Mouse (Mus musculus) forebrain, embryonic 15.5 days (tissue): ENCODE data around the gene Utp3. TPM values are rescaled to one million over a fixed set of nuclear protein-coding genes. Genes with fewer than 3 reads are reported as not detected.
A peak's percentile ranks its signal among the peaks of the same experiment; 100 is the strongest.
"Not testable (repeated sequence)": the region's sequence is repeated elsewhere in the genome, so short reads cannot be mapped to it uniquely, and the experiment has no call there.

Experiments used
- ATAC-seq: fragments of 200-750 bp; cut with Nextera tagmentation; replicated peaks from 2 replicates; pipeline ENCODE4 v1.8.0; 2017; ENCODE audit warnings: mild to moderate bottlenecking, moderate TSS enrichment, moderate library complexity
- H3K27ac ChIP-seq: fragments of 300-500 bp; sonication (generic); replicated peaks from 2 replicates; pipeline ENCODE4 v1.5.1; 2015; ENCODE audit warnings: mild to moderate bottlenecking, inconsistent platforms
- H3K27me3 ChIP-seq: fragments of 300-500 bp; sonication (generic); 2 replicates; pipeline ENCODE4 v1.6.1; 2015; ENCODE audit warnings: inconsistent platforms
- H3K36me3 ChIP-seq: fragments of 300-500 bp; sonication (generic); 2 replicates; pipeline ENCODE4 v1.6.1; 2015; ENCODE audit warnings: mild to moderate bottlenecking, inconsistent platforms
- H3K4me1 ChIP-seq: fragments of 300-500 bp; sonication (generic); 2 replicates; pipeline ENCODE4 v1.6.1; 2015; ENCODE audit warnings: inconsistent platforms
- H3K4me2 ChIP-seq: fragments of 300-500 bp; sonication (generic); replicated peaks from 2 replicates; pipeline ENCODE4 v1.6.1; 2015; ENCODE audit warnings: mild to moderate bottlenecking, inconsistent platforms
- H3K4me3 ChIP-seq: fragments of 300-500 bp; sonication (generic); 2 replicates; pipeline ENCODE4 v1.5.1; 2015; ENCODE audit warnings: mild to moderate bottlenecking, inconsistent platforms
- H3K9ac ChIP-seq: fragments of 300-500 bp; sonication (generic); replicated peaks from 2 replicates; pipeline ENCODE4 v1.6.1; 2015; ENCODE audit warnings: mild to moderate bottlenecking, inconsistent platforms
- H3K9me3 ChIP-seq: fragments of 300-500 bp; sonication (generic); 2 replicates; pipeline ENCODE4 v1.6.1; 2016; ENCODE audit warnings: inconsistent platforms
- WGBS: fragments of 180-500 bp; shearing (Covaris S2); methylation state at CpG from one replicate; pipeline ENCODE4 v1.1.7; 2015; ENCODE audit warnings: mixed read lengths; 5-methylcytosine and 5-hydroxymethylcytosine counted together
- polyA plus RNA-seq: library from polyadenylated mRNA; unstranded; fragments of >200 nt; fragmentation: Nextera tagmentation; extraction: Ambion mirVana; gene quantifications from 2 replicates; pipeline ENCODE4 v1.2.1, GENCODE M21; 2015

Gene Utp3
- polyA plus RNA-seq: 49.8 and 50.0 TPM in 2 replicates

DNA sequence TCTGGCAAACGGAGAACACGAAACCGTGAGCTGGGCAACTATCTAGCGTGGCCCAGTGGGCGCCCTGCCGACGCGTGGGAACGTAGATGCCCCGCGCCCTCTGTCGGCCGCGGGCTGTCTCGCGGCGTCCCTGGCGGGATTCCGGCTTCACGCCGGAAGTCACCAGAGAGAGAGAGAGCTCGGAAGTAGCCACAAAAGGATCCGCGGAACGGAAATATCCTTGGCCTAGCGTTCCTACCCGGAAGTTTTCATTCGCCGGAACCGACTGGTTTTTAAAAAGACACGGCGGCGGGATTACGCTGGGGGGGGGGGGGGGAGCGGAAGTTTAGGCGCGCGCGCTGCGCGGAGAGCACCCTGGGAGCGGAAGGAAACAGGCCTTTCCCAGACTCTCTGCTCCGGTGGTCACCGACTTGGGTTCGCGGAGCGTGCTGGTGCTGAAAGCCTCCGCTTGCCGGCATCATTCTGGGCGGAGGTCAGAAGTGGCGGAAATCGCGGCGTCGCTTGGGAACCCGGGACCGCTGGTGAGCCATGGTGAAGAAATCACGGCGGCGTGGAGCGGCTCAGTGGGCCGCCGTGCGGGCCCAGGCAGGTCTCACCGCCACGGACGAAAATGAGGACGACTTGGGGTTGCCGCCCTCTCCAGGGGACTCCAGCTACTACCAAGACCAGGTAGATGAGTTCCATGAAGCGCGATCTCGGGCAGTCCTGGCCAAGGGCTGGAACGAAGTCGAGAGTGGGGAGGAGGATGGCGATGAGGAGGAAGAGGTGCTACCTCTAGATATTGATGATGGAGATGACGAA is at the start of gene Utp3:
Gene Utp3 (plus strand): TSS at position 377 of the 801 bp plus-strand sequence.
- H3K36me3 ChIP-seq: 0 out of 2 replicates have a peak, but pooled peaks cover 3% of the 10 kb centered on the region
- no peaks in the 10 kb centered on the region for H3K27me3 ChIP-seq
- WGBS: under 1% methylated on average over 76 of the region's 76 CpGs
- H3K4me2 ChIP-seq: peak within 1 kb of the TSS; percentile 79
- H3K27ac ChIP-seq: peak within 1 kb of the TSS; percentile 88
- peak within 1 kb of the TSS; percentile 81 for H3K9ac ChIP-seq
- H3K4me3 ChIP-seq: peak within 1 kb of the TSS; percentile 64
- peaks cover 28% of the 10 kb centered on the region for H3K4me1 ChIP-seq
- peak; percentile 96 for ATAC-seq
- no peaks in the 10 kb centered on the region for H3K9me3 ChIP-seq

DNA sequence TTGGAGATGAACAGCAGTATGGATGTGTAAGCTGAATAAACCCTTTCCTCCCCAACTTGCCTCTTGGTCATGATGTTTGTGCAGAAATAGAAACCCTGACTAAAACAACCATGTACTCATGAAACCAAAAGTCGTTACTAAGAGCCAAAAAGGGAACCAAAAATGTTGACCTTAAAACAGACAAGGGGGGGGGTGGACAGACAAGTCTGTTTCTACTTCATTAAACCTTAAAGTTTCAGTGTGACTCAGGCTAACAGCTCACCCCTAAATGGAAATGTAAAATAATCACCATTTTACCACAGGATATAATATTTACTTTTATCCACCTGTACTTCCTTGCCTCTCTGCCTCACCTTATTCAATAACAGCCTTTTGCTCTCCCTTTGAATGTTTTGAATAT is 45.7 kb upstream of the Utp3 start:
- WGBS: 56% methylated on average over 1 of the region's 1 CpGs
- H3K4me3 ChIP-seq: no peak overlapping the region
- H3K9ac ChIP-seq: no peak overlapping the region
- no peaks in the 10 kb centered on the region for H3K9me3 ChIP-seq
- no peak overlapping the region for H3K27ac ChIP-seq
- H3K4me1 ChIP-seq: no peaks in the 10 kb centered on the region
- ATAC-seq: no peak
- no peaks in the 10 kb centered on the region for H3K36me3 ChIP-seq
- H3K27me3 ChIP-seq: no peaks in the 10 kb centered on the region
- H3K4me2 ChIP-seq: no peak overlapping the region

DNA sequence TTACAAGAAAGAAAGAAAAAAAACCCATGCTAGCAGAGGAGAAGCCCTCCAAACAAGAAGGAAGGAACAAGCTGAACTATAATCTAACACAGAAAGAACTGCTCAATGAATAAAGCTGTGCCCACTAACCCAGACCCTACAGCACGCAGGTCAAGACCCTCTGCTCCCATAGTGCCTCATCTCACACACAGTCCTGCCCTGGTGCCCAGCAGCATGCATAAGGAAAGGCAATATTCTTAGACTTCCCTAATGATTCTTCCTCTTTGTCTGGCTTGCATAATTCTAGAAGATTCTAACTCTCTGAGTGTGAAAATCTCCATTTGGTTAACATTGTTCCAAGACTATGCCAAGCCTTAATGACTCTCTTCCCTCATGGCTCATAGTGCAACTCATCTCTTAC is 45.3 kb upstream of the Utp3 start:
- H3K9me3 ChIP-seq: no peaks in the 10 kb centered on the region
- 78% methylated on average over 1 of the region's 1 CpGs for WGBS
- no peak overlapping the region for H3K4me3 ChIP-seq
- H3K27me3 ChIP-seq: no peaks in the 10 kb centered on the region
- H3K4me1 ChIP-seq: no peaks in the 10 kb centered on the region
- no peak overlapping the region for H3K4me2 ChIP-seq
- ATAC-seq: no peak
- H3K9ac ChIP-seq: no peak overlapping the region
- H3K27ac ChIP-seq: no peak overlapping the region
- H3K36me3 ChIP-seq: no peaks in the 10 kb centered on the region

DNA sequence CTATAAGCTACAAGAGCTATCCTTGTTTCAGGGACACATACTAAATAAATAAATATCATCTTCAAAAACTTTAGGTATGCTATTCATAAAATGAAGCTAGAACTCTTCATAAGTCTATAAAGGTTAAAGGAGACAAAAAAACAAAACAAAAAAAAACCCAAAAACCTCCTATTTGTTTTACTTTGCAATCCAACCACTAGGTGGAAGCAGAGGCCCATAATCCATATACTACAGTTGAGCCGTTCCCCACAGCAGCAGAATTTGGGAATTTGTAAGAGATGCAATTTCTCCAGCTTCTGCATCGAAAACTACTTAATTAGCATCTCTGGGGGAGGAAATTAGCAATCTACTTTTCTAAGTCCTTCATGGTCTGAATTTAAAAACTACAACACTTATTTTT is 35.0 kb upstream of the Utp3 start:
- H3K4me1 ChIP-seq: no peaks in the 10 kb centered on the region
- peak; percentile 57; the same call in 1 of the 2 replicates for ATAC-seq
- H3K27ac ChIP-seq: no peak overlapping the region
- H3K9me3 ChIP-seq: no peaks in the 10 kb centered on the region
- 2% methylated on average over 2 of the region's 2 CpGs for WGBS
- no peaks in the 10 kb centered on the region for H3K36me3 ChIP-seq
- no peak overlapping the region for H3K9ac ChIP-seq
- no peak overlapping the region for H3K4me2 ChIP-seq
- H3K27me3 ChIP-seq: no peaks in the 10 kb centered on the region
- H3K4me3 ChIP-seq: no peak overlapping the region

DNA sequence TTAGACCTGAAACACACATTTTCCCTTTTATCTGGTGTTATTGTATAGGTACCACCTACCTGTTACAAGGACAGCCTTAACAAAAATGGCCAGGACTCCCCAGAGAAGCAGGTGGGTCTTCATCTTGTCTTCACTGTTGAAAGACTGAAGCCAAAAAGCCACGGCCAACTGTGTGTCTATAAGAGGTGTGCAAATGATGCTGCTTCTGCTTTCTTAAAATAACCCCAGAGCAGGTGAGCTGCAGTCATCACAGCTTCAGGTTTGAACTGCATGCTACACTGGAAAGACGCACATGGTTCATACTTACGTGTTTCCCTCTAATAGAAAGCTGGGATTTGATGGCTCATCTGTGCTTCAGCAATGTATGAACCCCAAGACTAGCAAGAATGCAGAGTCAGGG is 26.6 kb upstream of the Utp3 start, which contains the start of gene Jchain:
Gene Jchain (minus strand): TSS at position 235 of the 400 bp plus-strand sequence.
- no peaks in the 10 kb centered on the region for H3K4me1 ChIP-seq

DNA sequence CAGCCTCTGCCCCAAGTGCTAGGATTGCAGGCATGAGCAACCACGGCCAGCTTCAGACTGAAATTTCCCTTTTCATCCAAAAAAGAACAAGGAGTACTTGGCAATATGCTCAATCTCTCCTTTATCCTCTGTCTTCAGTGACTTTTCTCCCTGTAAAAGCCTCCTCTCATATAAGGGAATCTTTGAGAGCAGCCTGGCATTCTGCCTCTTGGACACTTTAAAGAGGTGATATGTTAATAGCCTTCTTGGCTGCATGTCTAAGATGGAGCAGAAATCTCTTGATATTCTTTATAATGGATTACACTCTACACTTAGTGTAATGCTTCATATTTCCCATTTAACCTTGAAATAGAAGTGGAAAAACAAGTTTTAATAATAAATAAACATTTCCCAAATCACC is 23.4 kb upstream of the Utp3 start:
- 51% methylated on average over 1 of the region's 1 CpGs for WGBS
- no peak overlapping the region for H3K27ac ChIP-seq

More for the DNA sequence above, 26.6 kb upstream of the Utp3 start, which contains the start of gene Jchain:
- no peak within 1 kb of the TSS for H3K4me2 ChIP-seq
- H3K9me3 ChIP-seq: no peaks in the 10 kb centered on the region
- no peak within 1 kb of the TSS for H3K27ac ChIP-seq
- H3K36me3 ChIP-seq: no peaks in the 10 kb centered on the region
- H3K27me3 ChIP-seq: no peaks in the 10 kb centered on the region
- ATAC-seq: no peak
- no peak within 1 kb of the TSS for H3K9ac ChIP-seq
- WGBS: 92% methylated on average over 3 of the region's 3 CpGs
- no peak within 1 kb of the TSS for H3K4me3 ChIP-seq

DNA sequence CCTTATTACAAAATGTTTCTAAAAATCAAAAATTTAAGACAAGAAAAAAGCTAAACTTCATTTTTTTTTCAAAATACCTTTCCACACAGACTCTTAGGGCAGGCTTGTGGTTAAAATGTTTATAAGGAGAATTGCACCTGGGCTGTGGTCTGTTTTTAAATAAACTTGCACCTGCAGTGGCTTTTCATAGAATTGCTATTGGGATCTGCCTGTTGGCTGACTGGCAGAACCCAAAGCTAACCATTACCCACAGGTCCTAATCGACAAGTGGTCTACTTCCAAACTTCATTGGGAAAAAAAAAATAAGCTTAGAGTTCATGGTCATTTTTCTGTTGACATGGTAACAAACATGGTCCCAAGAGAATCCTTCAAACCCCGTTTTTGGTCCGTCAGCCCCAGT is 19.6 kb upstream of the Utp3 start:
- H3K36me3 ChIP-seq: no peaks in the 10 kb centered on the region
- no peaks in the 10 kb centered on the region for H3K27me3 ChIP-seq
- no peak for ATAC-seq
- no peak overlapping the region for H3K4me2 ChIP-seq
- no peak overlapping the region for H3K4me3 ChIP-seq
- H3K9me3 ChIP-seq: no peaks in the 10 kb centered on the region
- 71% methylated on average over 3 of the region's 3 CpGs for WGBS
- H3K9ac ChIP-seq: no peak overlapping the region
- no peak overlapping the region for H3K27ac ChIP-seq
- no peaks in the 10 kb centered on the region for H3K4me1 ChIP-seq

More for the DNA sequence above, 23.4 kb upstream of the Utp3 start:
- no peak overlapping the region for H3K4me3 ChIP-seq
- no peaks in the 10 kb centered on the region for H3K36me3 ChIP-seq
- no peaks in the 10 kb centered on the region for H3K9me3 ChIP-seq
- ATAC-seq: no peak
- no peak overlapping the region for H3K9ac ChIP-seq
- no peaks in the 10 kb centered on the region for H3K4me1 ChIP-seq
- no peak overlapping the region for H3K4me2 ChIP-seq
- no peaks in the 10 kb centered on the region for H3K27me3 ChIP-seq

DNA sequence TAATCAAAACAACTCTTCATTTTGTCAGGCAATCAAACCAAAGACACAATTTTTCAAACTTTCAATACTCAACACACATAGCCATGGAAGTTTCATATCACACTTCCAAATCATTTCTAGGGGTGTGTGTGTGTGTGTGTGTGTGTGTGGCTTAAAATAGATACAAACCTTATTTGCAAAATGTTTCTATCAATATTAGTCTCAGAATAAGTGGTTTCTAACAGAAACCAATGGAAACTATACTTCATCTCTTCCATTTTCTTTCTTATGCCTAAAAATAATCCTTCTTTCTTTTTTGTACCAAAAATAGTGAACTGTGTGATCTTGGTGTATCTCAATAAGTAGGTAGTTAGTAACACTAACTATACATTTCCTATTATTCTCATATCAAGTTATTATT is 13.4 kb upstream of the Utp3 start:
- Histone ChIP-seq H3K27me3 (no peaks in the 10 kb centered on the region), H3K4me1 (no peaks in the 10 kb centered on the region), H3K9me3 (no peaks in the 10 kb centered on the region), H3K4me3 (no peak overlapping the region), H3K27ac (no peak overlapping the region), H3K9ac (no peak overlapping the region), H3K36me3 (no peaks in the 10 kb centered on the region), H3K4me2 (no peak overlapping the region)
- ATAC-seq: no peak

DNA sequence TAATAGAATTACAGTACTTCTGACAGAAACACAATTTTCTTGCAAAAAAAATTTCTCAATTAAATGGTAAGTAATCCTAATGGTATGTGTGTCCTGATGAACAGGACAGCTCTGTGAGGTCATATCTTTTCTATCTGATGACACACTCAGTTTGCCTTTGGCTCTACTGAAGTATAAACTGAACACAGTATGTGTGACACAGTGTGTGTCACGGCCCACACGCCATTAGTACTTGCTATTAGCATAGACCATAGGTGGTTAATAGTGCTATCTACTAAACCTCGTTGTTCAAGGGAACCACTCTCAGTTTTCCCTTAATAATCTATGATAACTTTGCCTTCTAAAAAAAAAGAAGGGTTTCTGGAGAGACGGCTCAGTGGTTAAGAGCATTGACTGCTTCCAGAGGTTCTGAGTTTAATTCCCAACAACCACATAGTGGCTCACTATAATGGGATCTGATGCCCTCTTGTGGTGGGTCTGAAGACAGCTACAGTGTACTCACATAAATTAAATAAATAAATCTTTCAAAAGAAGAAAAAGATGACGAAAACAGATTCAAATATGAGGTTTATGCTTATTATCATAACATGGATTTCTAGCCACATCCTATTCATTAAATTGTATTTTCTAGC is 11.5 kb upstream of the Utp3 start:
- WGBS: 63% methylated on average over 5 of the region's 5 CpGs
- ATAC-seq: peak; percentile 68
- H3K4me3 ChIP-seq: no peak overlapping the region

DNA sequence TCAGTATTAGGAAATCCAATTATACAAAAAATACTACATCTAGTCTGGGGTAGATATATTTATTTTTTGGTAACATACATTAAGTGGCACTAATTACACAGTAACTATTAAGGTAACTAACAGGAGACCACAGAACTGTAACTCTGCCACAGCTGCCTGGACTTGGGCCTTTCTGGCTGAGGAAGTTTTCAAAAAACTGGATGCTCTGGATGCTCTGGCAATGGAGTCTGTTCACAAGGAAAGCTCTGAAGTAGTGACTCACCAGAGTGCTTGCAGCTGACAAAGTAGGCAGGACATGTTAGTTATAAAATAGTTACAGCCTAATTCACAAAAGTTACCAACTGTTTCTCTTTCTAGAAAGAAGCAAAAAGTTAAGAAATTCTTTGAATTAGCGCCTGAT is 9.9 kb upstream of the Utp3 start:
- ATAC-seq: not testable (repeated sequence)
- WGBS: 89% methylated on average over 1 of the region's 1 CpGs

More for the DNA sequence above, 11.5 kb upstream of the Utp3 start:
- H3K36me3 ChIP-seq: no peaks in the 10 kb centered on the region
- H3K4me1 ChIP-seq: no peaks in the 10 kb centered on the region
- H3K9ac ChIP-seq: no peak overlapping the region
- no peak overlapping the region for H3K27ac ChIP-seq
- no peaks in the 10 kb centered on the region for H3K27me3 ChIP-seq
- H3K4me2 ChIP-seq: no peak overlapping the region
- no peaks in the 10 kb centered on the region for H3K9me3 ChIP-seq

DNA sequence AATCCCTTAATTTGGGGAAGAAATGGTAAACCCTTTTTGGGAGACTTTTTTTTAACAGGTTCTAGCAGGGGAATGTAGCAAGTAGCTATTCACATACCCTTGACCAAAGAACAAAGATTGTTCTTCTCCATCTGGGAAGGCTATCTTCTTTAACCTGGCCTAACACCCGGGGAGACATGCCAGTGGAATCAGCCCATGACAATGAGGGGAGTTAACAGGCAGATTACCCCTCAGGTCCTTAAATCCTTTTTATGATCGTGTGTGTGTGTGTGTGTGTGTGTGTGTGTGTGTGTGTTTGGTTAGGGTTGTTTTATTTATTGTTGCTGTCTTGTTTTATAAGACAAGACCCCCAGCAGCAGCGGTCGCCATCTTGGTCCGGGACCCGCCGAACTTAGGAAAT is 8.7 kb upstream of the Utp3 start:
- H3K36me3 ChIP-seq: no peaks in the 10 kb centered on the region
- no peaks in the 10 kb centered on the region for H3K9me3 ChIP-seq
- H3K9ac ChIP-seq: no peak overlapping the region
- 88% methylated on average over 7 of the region's 7 CpGs for WGBS
- no peak overlapping the region for H3K4me3 ChIP-seq
- H3K4me1 ChIP-seq: no peaks in the 10 kb centered on the region
- H3K27me3 ChIP-seq: no peaks in the 10 kb centered on the region
- no peak overlapping the region for H3K4me2 ChIP-seq
- ATAC-seq: no peak
- no peak overlapping the region for H3K27ac ChIP-seq

More for the DNA sequence above, 9.9 kb upstream of the Utp3 start:
- H3K4me1 ChIP-seq, H3K4me3 ChIP-seq, H3K27me3 ChIP-seq, H3K9ac ChIP-seq, H3K27ac ChIP-seq, H3K9me3 ChIP-seq, H3K36me3 ChIP-seq, H3K4me2 ChIP-seq: not testable (repeated sequence)

DNA sequence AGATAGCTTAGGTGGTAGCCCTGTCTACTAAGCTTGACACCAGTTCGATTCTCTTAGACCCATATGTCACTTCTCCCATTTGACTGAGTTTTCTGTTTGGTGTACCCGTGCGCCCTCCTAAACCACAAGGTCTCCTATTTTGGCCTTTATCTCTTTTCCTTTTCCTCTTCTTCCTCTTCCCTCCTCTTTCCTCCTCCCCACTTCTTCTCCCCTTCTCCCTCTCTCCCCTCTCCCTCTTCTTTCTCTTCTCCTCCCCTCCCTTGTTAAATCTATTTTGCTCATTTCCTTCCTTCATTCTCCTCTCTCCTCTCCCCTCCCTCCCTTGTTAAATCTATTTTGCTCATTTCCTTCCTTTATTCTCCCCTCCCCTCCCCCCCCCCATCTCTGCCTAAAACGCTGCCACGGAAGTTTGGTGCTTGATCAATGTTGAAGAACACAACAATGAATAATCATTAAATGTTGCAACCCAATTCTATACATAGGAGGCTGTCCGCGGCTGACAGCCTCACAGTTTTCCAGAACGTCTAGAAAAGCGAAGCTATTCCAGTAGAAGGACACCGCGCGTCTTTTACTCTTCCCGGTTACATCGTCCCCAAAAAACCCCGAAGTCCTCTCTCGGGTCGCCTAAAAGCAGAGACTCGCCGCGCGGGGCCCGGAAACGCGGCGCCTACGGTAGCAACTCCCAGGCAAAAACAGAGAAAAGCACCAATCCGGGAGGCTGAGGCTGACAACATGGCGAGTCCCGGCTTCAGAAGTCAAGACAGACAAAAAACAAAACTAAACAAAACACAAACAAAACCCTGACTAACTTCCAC is 784 bp upstream of the Utp3 start:
- WGBS: 7% methylated on average over 29 of the region's 29 CpGs
- Histone ChIP-seq H3K9ac (peak overlapping the region; percentile 62), H3K4me2 (peak overlapping the region; percentile 49), H3K27ac (peak overlapping the region; percentile 88), H3K36me3 (0 out of 2 replicates have a peak, but pooled peaks cover 3% of the 10 kb centered on the region), H3K4me1 (peaks cover 28% of the 10 kb centered on the region), H3K27me3 (no peaks in the 10 kb centered on the region), H3K4me3 (peak overlapping the region; percentile 64), H3K9me3 (no peaks in the 10 kb centered on the region)
- peak; percentile 27 for ATAC-seq
